Mouse (Mus musculus): ENCODE measurements at regions not wholly inside any gene's neighbourhood (a gene's known extent, or its start where the extent isn't known, plus 50 kb on each side); places are given as distances from the start of the nearest gene placed in this dataset.

DNA sequence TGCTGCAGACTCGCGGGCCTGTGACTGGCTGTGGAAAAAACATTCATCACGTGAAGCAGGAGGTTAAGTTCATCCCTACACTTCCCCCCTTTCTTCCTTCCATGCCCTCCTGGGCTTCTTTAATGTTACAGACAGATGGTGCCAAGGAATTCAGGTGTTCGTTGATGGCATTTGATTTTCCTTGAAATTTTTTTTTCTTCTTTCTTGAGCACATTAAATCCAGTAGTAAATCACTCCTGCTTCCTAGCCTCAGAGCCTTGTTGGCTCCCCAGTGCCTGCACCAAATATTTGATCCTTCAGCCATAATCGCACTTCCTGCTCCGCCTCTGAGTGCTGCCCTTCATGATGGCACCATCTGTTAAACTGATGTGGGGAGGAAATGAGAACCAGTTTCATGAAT, 184.8 kb downstream of the Cmpk2 start:
- in situ Hi-C loops (cut with MboI, MseI) = no loop called here

DNA sequence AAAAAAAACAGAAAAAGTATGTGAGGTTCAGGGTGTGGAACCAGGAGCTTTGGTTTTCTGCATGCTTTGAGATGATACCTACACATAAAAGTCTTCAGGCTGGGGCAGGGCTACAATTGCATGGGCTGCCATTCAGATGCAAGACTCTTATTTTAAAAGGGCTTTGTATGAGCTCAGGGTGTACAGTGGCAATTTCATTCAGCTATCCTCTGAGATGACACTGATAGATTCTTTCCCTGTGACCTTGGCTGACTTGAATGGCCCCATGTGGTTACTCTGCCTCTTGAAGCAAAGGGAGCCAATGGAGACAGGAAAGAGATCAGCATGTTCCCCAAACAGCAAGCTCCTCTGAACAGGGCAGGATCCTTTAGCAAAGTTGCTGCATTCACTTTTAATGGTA, 177.1 kb downstream of the Cmpk2 start:
- in situ Hi-C loops (cut with MboI, MseI) = no loop called here

GRCm38 (mm10) chr12:26635665-26636241, 166.7 kb downstream of the Cmpk2 start:
- in situ Hi-C loops (cut with MboI, MseI) = loop anchor here (10.0 kb wide), 1 partner anchor 851 kb away; no protein-coding TSS in a partner anchor

- in situ Hi-C loops (cut with MboI, MseI) = loop anchor here (10.0 kb wide), 1 partner anchor 850 kb away; no protein-coding TSS in a partner anchor
Measured at GRCm38 (mm10) chr12:26635253-26635652, 166.2 kb downstream of the Cmpk2 start.

- in situ Hi-C loops (cut with MboI, MseI) = loop anchor here (10.0 kb wide), 1 partner anchor 847 kb away; no protein-coding TSS in a partner anchor
Measured at GRCm38 (mm10) chr12:26631795-26632122, 162.8 kb downstream of the Cmpk2 start.

DNA sequence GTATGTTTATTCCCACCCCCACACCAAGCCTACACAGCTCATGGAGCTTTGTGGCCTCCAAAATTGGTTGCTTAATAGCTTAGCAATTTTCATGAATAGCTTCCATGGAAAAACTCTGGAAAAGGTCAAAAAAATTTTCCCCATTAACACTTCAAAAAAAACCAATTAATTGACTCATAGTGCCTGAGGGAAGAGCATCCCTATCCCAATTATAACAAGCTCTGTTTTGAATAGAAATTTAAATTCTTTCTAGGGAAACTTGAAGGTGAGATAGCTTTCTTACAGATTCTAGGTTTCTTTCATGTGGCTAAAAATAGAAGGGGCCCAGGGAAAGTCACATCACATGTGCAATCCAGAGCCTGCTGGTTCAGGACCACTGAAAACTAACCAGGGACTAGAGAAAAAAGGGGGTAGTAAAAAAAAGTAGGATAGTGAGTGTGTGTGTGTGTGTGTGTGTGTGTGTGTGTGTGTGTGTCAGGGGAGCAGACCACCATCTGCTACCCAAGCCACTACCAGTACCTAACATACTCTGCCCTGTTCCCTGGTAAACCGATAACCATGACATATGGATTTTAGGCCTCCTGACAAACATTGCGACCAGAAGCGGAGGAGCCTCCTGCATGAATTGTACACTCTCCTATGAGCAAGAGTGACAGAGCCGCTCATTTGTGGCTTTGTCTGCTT, 162.2 kb downstream of the Cmpk2 start:
- in situ Hi-C loops (cut with MboI, MseI) = loop anchor here (10.0 kb wide), 1 partner anchor 846 kb away; no protein-coding TSS in a partner anchor

- in situ Hi-C loops (cut with MboI, MseI) = no loop called here
Measured at GRCm38 (mm10) chr12:26621135-26621932, 152.3 kb downstream of the Cmpk2 start.

GRCm38 (mm10) chr12:26620501-26621134, 151.6 kb downstream of the Cmpk2 start:
- in situ Hi-C loops (cut with MboI, MseI) = no loop called here

DNA sequence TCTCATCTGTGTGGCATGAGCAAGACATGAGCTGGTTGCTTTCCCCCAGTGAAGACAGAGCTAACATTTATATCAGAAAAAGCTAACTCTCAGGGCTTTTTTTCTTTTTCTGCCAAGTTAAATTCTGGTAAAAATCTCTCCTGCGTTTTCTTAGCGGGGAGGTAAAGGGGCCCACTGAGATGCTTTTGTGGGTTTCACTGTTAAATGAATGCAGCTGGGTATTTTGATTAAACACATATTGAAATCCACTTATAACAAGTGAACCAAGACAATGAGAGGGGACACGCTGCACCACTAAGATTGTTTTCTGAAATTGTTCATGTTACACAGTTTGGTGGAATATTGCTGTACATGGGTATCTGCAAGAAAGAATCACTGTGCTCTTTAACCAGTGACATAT, 149.0 kb downstream of the Cmpk2 start:
- in situ Hi-C loops (cut with MboI, MseI) = no loop called here

- in situ Hi-C loops (cut with MboI, MseI) = no loop called here
Measured at GRCm38 (mm10) chr12:26613086-26613705, 144.2 kb downstream of the Cmpk2 start.

- in situ Hi-C loops (cut with MboI, MseI) = no loop called here
Measured at GRCm38 (mm10) chr12:26610079-26610478, 141.1 kb downstream of the Cmpk2 start.

GRCm38 (mm10) chr12:26598501-26598900, 129.5 kb downstream of the Cmpk2 start:
- in situ Hi-C loops (cut with MboI, MseI) = no loop called here

DNA sequence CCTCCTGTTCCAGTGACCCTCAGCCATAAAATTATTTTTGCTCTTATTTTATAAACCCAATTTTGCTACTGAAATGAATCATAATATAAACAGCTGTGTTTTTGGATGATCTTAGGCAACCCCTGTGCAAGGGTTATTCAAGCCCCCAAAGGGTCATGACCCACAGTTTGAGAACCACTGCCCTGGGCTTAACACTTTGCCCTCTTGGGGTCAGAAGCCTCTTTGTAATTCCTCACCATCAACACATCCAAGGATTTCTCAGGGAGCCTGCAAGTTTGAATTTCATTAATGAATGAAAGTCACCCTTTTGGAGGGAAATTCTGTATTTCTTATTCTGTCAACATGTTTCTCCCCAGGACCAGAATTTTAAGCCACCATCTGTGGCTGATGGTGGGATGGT, 123.1 kb downstream of the Cmpk2 start:
- in situ Hi-C loops (cut with MboI, MseI) = no loop called here

GRCm38 (mm10) chr12:26589091-26589490, 120.1 kb downstream of the Cmpk2 start:
- in situ Hi-C loops (cut with MboI, MseI) = no loop called here

- in situ Hi-C loops (cut with MboI, MseI) = no loop called here
Measured at GRCm38 (mm10) chr12:26577438-26577837, 108.4 kb downstream of the Cmpk2 start.

DNA sequence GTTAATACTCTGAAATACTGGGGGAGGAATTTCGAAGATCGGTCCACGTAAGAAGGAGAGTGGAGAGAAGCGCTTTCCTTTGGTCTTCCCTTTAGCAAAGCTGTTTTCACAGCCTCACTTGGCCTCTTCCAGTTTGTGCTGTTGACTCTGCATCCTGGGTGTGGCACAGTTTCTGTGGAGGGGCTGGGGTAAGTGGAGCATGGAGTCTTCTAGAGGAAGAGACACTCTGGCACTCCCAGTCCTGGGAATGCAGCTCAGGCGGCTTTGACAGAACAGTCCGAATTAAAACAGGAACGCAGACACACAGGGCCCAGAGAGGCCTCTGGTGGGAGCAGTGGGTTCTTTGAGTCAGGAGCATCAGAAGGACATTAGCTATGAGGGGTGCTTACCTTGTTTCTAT, 102.6 kb downstream of the Cmpk2 start:
- in situ Hi-C loops (cut with MboI, MseI) = no loop called here

GRCm38 (mm10) chr12:26567435-26567834, 98.4 kb downstream of the Cmpk2 start:
- in situ Hi-C loops (cut with MboI, MseI) = no loop called here

DNA sequence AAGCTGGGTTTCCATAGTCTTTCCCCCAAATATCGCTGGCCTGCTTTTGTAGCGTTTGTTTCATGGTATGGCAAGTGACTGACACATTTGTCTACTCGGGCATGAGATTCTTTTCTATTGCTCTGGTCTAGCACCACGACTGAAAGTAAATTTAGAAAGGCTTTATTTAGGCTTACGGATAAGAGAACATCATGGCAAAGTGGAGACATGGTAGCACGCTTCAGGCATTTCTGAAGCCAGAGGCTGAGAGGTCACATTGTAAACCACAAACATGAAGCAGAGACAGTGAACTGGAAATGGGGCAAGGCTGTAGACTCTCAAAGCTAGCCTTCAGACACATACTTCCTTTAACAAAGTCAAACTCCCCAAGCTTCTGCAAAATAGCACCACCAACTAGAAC, 93.9 kb downstream of the Cmpk2 start:
- in situ Hi-C loops (cut with MboI, MseI) = no loop called here

DNA sequence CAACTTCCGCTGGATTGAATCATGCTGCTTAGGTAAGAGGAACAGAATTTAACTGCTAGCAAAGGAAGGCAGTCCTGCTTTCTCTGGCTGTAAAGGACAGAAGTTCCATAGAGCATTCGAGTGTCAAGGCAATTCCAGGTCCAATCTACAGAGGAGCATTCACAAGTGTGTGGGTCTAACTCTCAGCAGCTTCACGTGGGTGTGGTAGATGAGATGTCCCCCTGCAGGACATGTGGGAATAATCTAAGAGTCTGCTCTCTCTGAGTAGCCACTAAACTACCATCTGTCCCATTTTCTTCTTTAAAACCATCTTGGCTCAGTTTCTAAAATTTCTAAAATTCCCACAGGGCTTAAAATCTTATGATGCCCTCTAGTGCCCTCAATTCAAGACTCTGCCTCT, 90.6 kb downstream of the Cmpk2 start:
- in situ Hi-C loops (cut with MboI, MseI) = no loop called here

GRCm38 (mm10) chr12:26557411-26557810, 88.4 kb downstream of the Cmpk2 start:
- in situ Hi-C loops (cut with MboI, MseI) = no loop called here

DNA sequence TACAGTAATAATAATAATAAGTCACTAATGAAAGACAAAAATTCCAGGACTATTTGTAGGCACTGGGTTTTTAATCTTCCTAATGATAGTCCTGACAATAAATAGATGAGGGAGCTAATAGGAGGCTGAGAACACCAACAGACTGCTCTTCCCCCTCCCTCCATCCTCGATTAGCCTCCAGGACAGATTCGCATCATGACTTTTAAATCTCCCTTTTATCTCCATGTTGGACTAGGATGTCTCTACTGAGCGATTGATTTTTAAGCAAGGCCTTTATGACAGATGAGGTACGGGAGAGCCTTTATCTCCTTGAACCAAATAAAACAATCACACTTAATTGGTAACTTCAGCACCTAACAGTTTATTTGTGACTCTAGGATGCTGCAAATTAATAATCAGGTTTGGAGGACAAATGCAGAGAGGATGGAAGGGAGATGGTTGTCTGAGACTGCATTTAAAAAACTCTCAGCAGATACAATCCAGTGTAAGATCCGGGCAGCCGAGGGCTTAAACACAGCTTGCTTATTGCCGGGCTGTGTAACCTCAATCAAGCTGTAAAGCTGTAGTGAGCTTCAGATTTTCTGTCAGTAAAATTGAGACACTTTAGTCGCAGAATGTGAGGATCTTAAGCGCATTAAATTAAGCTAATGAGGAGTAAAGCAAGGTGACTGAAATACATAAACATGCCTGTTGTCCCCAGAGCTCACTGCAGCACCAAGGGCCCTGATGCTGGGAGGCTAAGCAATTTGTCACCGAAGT, 82.3 kb downstream of the Cmpk2 start:
- in situ Hi-C loops (cut with MboI, MseI) = no loop called here
